Mouse (Mus musculus) olfactory bulb, adult 2 months (tissue): ENCODE results near the gene Elovl2.

Experiments used
- CTCF ChIP-seq: fragments of 200-500 bp; IDR thresholded peaks from 2 replicates; pipeline ENCODE4 v1.5.1; 2012; ENCODE audit warnings: low read depth, mild to moderate bottlenecking, low read length, moderate library complexity; ENCODE audit not compliant: insufficient read depth
- POLR2A ChIP-seq: fragments of 200-500 bp; IDR thresholded peaks from 2 replicates; pipeline ENCODE4 v1.6.1; 2012; ENCODE audit warnings: mild to moderate bottlenecking, low read depth, low read length, moderate library complexity; ENCODE audit not compliant: insufficient read depth

GRCm38 (mm10) chr13:41203289-41203688 is 16.9 kb downstream of the Elovl2 start:
- TF ChIP-seq CTCF, result no peak
- TF ChIP-seq POLR2A, result no peak
